Mouse (Mus musculus) frontal cortex, adult 2 months (tissue): ENCODE data around the gene Hist1h2be. TPM values are rescaled to one million over a fixed set of nuclear protein-coding genes. Genes with fewer than 3 reads are reported as not detected.
"Not testable (repeated sequence)": the region's sequence is repeated elsewhere in the genome, so short reads cannot be mapped to it uniquely, and the experiment has no call there.

Experiments
- DNase-seq, 2 experiments: peaks; one replicate each; pipeline ENCODE4 v3.0.0; 2022; ENCODE audit warnings: low spot score in 1 of 2; ENCODE audit errors: extremely low spot score in 1 of 2
- polyA plus RNA-seq: library from polyadenylated mRNA; depleted of rRNA; stranded (reverse); fragments of >200 nt; gene quantifications from 2 replicates; pipeline ENCODE4 v1.2.3, GENCODE M21; 2012

Hist1h2be gene
- polyA plus RNA-seq, 1 experiment, result 4.3 TPM

- no peak for DNase-seq
Observed at GRCm38 (mm10) chr13:23593051-23593770, 27.7 kb downstream of the Hist1h2be start.

GRCm38 (mm10) chr13:23592614-23593013, 28.3 kb downstream of the Hist1h2be start:
- DNase-seq, result no peak

GRCm38 (mm10) chr13:23591886-23592285, 29.0 kb downstream of the Hist1h2be start:
- DNase-seq, result not testable (repeated sequence)

- no peak for DNase-seq
Observed at GRCm38 (mm10) chr13:23591206-23591605, 29.7 kb downstream of the Hist1h2be start.

GRCm38 (mm10) chr13:23586940-23587225, 34.0 kb downstream of the Hist1h2be start:
- no peak for DNase-seq

- no peak for DNase-seq
Observed at GRCm38 (mm10) chr13:23586099-23586939, 34.6 kb downstream of the Hist1h2be start.

- DNase-seq, result peak; percentile 77 to 95
Observed at GRCm38 (mm10) chr13:23585442-23586098, 35.4 kb downstream of the Hist1h2be start.

GRCm38 (mm10) chr13:23585029-23585441, 35.9 kb downstream of the Hist1h2be start:
- DNase-seq, result peak; percentile 56 to 78

GRCm38 (mm10) chr13:23584331-23584730, 36.6 kb downstream of the Hist1h2be start:
- no peak for DNase-seq

- no peak for DNase-seq
Observed at GRCm38 (mm10) chr13:23583387-23584068, 37.4 kb downstream of the Hist1h2be start.

GRCm38 (mm10) chr13:23582219-23583056, 38.5 kb downstream of the Hist1h2be start:
- no peak for DNase-seq

- DNase-seq, result peak; percentile 98 to 100
Observed at GRCm38 (mm10) chr13:23581408-23582218, 39.3 kb downstream of the Hist1h2be start, which contains the start of gene Hist1h4d. Gene Hist1h4d (plus strand): TSS chr13:23581598.

GRCm38 (mm10) chr13:23577835-23578234, 43.1 kb downstream of the Hist1h2be start:
- DNase-seq, result no peak

GRCm38 (mm10) chr13:23576906-23577639, 43.9 kb downstream of the Hist1h2be start:
- no peak for DNase-seq

- no peak for DNase-seq
Observed at GRCm38 (mm10) chr13:23576351-23576881, 44.5 kb downstream of the Hist1h2be start.

GRCm38 (mm10) chr13:23575864-23576313, 45.0 kb downstream of the Hist1h2be start:
- DNase-seq, result not testable (repeated sequence)

GRCm38 (mm10) chr13:23575271-23575851, 45.6 kb downstream of the Hist1h2be start, which contains the start of gene Hist1h3d:
Gene Hist1h3d (plus strand): TSS chr13:23575763.
- DNase-seq, result peak; percentile 72 to 89
